Mouse (Mus musculus) naive thymus-derived CD4-positive, alpha-beta T cell, adult 2 months (primary cell): Measurements from ENCODE around the gene Pbld2.
A peak's percentile ranks its signal among the peaks of the same experiment; 100 is the strongest.

ENCODE experiments used
- DNase-seq: peaks from one replicate; pipeline ENCODE4 v3.0.0-alpha.2; 2011; ENCODE audit warnings: low read depth

Pbld2 gene

DNA sequence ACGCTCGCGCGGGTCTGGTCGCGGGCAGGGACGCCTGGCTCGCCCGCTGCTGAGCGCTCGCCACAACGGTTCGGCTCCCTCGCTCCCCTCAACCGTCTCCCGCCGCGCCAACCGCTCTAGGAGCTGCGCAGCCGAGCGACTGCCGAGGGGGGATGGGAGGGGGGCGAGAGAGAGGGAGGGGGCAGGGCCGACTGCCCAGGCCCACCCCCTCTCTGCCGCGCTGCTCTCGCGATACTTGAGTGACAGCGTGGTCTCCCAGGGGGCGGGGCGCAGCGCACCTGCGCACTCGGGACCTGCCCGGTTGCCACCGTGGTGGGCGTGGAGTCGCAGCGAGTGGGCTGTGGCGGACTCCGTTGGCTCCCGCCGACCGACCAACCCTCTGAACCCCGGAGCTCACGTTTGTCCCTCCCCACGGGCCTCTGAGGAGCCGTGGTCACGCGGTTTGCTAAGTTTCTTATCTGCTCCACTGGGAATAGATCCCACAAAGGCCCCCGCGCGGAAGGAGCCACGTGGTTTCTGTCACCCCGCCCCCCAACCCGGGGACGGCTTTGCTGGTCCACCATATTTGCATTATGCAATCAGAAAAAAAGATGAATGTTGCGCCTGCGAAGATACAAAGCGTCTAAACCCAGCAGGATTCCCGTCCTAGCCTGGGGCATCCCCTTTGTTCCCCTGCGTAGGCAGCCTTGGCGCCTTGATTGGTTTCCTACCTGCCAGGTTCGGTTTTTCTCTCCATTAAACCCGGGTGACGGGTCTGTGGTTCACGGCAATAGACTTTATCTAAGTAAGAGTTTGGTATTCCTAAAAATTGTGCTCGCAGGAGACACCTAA lies at the start of gene Pbld2, which contains the start of gene Hnrnph3:
Pbld2 (plus strand) TSS at position 567 of the 831 bp plus-strand sequence.
Hnrnph3 (minus strand) TSS at position 469 of the 831 bp plus-strand sequence.
- DNase-seq = peak; percentile 99

DNA sequence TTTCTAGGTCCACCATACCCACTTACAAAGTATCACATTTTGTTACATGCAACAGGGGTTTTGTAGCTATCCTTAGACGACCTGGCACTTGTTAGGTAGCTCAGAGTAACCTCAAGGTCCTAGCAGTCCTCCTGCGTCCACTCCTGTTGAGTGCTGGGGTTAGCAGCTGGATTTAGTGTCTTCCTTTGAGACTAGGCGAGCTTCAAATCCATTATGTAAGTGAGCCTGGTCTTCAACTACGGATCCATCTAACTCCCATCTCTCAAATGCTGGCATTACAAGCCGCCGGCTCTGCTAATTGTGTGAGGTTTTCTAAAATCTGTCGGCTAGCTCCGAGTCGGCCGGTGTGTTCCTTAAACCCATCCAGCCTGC lies 44.5 kb upstream of the Pbld2 start:
- DNase-seq = no peak

DNA sequence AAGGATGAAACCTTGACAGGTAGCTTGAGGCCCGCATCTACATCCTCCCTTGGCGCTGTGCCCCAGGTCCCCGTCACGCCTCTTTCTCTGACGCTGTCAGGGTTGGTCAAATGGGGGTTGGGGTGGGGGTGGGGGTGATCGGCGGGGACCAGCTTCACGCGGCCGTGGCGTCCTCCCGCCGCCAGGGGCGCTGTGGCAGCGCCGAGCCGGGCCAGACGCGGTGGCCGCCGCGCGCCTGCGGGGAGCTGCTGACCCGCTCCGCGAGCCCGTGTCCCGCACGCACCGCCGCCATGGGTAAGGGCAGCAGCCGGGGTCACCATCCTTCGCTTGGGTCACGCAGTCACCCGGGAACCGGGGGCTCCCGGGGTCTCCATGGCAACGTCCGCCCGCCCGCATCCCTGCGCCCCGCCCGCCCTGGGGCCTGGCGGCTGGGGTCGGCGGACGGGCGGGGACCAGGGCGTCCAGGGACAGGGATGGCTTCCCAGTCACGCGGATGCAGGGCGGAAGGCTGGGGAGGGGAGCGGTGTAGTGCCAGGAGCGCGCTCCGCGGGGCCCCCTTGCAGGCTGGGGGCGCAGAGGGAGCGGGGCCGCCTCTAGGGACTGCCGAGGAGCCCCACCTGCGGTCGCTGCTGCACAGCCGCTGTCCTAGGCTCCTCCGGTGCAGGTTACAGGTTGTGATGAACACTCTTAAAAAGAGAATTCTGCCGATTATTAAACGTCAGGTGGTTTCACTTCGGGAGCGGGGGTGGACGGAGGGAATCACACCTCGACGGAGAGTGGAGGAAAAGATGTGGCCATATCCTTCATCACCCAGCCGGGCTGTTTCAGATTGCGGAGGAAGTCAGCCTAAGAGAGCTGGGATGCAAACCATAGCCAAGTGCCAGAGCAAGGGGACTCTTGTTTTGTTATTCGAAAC lies 43.8 kb upstream of the Pbld2 start, which contains the start of gene Rufy2:
Rufy2 (plus strand) TSS at position 185 of the 916 bp plus-strand sequence.
- DNase-seq = peak; percentile 93

DNA sequence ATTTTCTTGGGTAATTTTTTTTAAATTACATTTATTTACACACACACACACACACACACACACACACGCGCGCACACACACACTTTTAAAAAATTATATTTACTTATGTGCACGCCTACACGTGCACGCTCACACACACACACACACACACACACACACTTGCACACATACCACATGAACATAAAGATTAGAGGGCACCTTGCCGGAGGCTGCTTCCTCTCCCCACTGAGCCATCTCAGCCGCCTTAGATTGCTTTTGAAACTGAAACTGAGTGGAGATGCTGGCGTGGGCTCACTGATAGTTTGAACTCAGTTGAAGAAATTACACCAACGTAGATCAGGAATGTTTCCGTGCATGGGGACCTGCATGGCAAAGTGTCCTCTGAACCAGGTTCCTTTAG lies 40.0 kb upstream of the Pbld2 start:
- peak; percentile 87 for DNase-seq

DNA sequence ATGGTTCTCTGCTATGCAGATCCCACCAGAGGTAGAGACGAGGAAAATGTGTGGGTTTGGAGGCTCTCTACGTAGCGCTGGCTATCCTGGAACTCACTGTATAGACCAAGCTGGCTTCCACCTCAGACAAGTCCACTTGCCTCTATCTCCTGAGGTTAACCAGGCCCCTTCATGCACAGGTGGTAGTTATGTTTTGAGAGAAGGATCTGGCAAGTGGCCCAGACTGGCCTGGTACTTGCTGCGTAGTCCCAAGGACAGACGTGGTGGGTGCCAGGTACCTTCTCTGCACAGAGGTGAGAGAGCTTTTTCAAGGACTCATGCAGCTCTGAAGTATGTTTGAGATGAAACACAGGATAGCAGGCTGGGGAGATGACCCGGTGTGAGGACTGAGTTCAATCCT lies 39.6 kb upstream of the Pbld2 start:
- no peak for DNase-seq

DNA sequence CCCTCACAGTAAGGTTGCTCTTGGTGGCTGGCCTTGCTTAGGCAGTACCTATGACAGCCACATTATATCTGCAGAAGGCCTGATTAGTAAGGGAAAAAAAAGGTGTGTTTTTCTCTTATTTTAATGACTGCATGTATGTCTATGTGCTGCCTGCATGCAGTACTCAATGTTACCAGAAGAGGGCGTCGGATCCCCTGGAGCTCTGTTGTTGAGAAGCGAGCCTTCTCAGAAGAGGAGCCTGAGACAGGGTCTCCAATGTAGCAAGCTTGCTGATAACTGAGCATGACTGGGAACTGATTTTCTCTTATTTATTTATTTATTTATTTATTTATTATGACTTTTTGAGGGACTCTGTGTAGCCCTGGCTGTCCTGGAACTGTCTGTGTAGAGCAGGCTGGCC lies 36.8 kb upstream of the Pbld2 start:
- peak; percentile 67 for DNase-seq

DNA sequence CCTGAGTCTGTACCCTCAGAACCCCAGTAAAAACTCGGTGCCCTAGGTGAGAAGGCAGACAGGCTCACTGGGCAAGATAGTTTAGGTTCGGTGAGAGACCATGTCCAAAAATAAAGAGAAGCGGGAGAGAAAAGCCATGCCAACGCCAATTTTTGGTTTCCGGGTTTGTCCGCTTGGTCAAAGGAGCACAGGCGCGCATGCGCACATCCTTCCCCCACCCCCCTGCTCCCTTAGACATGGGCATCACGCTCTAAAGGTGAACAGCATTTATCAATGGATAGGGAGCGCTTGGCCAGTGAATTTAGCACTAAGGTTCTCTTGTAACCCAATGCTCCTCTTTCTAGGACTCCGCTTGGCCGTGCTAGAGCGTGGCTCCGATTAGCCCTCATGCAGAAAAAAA lies 33.5 kb upstream of the Pbld2 start:
- DNase-seq = no peak

DNA sequence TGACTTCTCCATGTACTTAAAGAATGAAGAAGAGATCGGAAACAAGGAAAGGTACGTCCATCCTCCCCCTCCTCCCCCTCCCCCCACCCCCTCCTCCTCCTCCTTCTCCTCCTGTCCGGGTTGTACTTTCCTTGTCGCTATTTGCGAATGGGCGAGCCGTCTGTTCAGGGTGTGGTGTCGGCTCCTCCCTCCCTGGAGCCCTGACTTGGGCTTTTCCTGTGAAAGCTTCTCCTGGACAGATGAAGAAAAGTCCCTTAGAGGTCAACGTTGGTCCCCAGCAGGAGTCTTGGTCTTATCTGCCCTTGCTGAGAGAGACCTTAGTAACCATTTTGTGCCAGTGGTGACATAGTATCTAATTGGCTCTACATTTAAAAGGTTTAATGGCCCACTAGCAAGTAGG lies 30.1 kb upstream of the Pbld2 start:
- DNase-seq = no peak

DNA sequence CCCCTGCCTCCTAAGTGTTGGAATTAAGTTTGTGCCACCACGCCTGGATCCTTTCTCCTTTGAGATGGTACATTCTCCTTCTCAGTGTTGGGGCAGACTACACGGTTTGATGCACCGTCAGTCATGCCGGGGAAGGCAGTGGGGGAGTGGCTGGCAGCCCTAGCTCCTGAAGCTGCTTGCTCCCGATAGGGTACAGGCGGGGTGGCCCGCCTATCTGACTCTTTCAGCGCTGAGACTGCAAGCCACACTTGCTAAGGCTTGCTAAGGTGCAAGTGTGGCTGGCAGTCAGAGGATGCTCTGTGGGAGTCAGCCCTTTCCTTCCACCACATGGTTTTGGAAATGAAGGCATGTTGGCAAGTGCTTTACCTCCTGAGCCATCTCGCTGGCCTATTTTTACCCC lies 23.5 kb upstream of the Pbld2 start:
- no peak for DNase-seq

DNA sequence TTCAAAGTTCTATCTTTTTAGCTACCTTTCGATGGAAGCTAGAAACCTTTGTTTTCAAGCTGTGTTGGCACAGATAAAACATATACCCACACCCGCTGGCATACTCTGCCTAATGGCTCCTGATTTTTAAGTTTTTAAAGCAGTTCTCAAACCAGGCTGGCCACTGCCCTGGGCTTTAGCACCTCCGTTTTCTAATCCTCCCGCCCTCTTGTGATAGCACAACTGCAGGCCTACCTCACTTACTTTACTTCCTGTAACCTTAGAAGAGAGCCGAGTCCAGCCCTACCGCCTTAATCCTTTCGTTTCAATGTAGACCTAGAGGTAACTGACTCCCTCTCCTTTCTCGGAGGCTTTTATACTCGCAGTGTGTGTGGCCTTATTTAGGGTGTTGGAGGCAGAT lies 20.9 kb upstream of the Pbld2 start:
- no peak for DNase-seq

DNA sequence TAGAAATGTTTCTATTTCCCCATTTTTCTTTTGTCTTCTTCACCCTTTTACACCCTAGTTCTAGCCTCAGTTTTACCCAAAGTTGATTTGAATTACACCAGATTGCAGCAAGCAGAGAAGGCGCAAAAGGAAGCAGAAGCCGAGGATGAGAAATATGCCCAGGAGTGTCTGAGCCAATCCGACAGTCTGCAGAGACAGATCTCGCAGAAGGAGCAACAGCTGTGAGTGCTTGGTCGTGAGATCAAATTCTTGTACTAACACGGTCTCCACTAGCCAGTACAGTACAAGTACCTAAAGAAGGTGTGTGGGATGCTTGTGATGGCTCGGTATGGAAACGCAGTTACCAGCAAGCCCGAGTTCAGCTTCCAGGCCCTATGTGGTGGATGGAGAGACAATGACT lies 19.6 kb upstream of the Pbld2 start:
- DNase-seq = no peak

DNA sequence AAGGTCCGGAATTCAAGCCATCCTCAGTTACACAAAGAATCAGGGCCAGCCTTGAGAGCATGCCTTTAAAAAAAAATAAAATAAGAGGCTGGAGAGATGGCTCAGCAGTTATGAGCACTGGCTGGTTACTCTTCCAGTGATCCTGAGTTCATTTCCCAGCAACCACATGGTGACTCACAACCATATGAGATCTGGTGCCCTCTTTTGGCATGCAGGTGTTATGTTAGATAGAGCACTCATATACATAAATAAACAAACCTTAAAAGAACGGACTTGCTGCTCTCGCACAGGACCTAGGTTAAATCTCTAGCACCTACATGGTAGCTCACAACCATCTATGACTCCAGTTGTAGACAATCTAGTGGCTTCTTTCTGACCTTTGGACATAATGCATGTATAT lies 15.9 kb upstream of the Pbld2 start:
- DNase-seq = no peak

DNA sequence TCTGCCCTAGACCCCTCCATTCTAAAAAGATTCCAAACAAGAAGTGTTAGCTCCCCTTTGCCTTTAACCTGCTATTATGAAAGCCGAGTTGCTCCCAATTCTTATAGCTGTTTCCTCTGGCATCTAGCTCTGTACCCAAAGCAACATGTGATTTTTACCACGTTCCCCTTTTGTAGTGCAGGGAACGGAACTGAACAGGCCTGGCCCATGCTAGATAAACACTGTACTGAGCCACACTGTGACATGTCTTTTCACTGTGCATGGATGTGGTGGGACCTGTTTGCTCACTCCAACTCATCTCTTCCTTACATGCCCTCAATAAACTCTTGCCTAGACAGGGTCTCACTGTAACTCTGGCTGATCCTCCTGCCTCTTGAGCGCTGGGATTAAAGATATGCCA lies 13.8 kb upstream of the Pbld2 start:
- DNase-seq = no peak

DNA sequence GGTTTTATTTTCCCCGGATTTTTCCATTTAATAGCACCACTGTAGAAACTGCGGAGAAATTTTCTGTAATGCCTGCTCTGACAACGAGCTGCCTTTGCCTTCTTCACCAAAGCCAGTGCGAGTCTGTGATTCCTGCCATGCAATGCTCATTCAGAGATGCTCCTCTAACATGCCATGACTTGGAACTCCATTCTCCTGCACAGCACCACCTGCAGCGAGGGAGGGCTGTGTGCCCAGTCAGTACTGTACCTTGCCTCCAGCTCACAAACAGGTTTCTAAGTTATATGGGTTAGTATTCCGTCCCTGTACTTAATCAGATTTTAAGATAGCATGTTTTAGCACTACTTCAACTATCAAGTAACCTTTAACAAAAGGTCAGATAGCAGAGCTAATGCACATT lies 12.6 kb upstream of the Pbld2 start:
- no peak for DNase-seq

DNA sequence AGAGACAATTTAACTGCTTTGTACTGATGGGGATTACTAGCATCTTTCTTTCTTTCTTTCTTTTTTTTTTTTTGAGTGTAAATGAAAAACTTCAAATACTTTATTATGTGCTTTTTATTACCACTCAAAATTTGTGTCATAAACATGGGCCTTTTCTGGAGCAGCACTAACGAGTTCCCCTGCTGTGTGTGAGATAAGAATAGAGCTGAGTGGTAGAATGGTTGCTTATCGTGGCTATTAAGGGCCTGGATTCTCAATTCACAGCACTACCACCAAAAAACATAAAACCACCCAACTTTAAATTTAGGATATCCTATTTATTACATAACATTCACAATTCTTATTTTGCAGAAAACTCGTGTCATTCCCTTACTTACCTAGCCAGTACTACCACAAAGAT lies 10.6 kb upstream of the Pbld2 start:
- no peak for DNase-seq

DNA sequence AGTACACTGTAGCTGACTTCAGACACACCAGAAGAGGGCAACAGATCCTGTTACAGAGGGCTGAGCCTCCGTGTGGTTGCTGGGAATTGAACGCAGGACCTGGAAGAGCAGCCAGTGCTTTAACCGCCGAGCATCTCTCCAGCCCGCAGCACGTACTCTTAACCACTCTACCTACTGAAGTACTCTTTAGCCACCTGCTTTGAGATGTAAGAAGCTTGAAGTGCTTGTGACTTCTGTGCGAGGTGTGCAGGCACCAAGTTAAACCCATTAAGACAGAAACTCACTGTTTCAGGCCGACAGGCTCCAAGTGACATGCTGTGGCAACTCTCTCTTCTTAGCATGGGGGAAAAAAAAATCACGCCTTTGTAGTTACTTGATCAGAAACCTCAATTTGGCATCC lies 9.9 kb upstream of the Pbld2 start:
- no peak for DNase-seq

DNA sequence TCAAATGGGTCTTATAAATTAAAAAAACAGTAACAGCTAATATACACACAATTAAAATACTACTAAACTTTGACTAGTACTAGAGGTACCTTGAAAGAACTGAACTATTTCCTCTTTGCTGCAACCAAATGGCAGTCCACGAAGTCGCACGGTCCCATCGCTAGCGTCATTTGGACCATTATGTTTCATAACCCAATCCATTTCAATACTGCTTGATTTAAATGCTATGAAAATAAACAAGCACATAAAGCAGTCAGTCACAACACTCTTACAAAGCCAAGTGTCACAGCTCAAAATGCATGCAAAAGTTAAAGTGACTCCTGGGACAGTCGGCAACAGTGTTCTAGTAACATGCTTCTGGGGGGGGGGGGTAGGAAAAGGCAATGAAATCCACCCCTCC lies 4.8 kb upstream of the Pbld2 start:
- DNase-seq = no peak

DNA sequence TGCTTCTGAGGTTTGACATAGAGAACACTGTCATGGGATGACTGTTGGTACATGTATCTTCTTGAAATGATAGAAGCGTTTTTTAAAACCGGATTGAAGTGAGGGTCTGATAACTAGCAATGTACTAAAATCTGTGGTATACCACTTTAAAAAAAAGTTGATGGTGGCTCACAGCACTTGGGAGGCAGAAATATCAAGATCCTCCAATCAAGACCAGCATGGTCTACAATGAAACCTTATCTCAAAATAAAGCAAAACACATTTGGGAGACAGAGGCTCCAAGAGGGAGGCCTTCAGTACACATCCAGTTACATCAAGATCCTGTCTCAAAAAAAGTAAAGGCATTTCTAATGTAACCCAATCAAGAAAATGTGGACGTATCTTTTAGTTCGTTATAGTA lies 2.4 kb upstream of the Pbld2 start:
- peak; percentile 17 for DNase-seq

DNA sequence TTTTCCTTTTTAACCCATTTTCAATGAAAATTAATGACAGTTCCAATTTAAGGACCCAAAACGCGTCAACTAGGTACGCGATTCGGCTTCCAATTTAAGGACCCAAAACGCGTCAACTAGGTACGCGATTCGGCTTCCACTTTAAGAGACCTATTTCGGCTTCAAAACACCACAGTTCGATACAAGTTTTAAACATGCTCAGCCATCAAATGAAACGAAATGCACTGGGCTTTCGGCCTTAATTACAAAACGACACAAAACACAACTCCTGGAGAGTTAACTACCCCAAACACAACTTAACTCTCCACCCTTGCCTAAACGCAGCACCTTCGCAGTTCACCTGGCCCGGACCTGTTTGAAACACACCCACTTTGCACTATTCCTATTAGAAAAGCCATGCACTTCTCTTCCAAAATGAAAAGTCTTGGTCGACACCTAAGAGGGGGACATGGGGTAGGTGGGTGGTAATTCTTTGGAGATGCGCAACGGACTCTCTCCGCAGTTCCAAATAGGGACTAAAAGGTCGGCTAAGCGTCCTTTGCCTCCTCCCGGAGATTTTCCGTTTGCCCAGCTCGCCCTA lies 1.5 kb upstream of the Pbld2 start:
- DNase-seq = peak; percentile 58

DNA sequence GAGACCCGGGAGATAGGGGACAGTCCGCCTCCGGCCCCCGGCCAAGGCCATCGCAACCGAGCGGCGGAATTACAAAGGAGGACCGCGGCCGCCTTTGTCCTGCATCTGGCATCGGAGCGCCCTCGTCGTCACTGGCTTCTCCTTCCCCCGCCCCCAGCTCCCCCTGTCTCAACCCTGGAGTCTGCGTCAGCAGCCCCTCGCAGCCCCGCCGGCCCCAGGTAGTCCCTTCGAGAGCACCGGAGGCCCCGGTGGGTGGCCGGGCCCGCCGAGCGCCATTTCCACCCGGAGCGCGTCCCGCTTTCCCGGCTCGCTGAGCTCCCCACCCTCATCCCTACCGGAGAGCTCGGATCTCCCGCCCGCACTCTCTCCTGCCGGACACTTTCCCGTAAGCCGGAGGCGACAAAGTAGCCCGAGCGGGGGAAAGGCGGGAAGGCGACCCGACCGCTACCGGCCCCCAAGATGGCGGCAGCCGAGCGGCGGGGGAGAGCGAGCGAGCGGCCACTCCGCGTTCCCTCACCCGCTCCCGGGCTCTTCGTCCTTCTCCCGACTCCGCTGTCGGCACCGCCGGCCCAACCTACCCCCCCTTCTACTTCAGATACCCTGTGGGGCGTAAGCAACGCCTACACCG lies 880 bp upstream of the Pbld2 start:
- peak; percentile 68 for DNase-seq

DNA sequence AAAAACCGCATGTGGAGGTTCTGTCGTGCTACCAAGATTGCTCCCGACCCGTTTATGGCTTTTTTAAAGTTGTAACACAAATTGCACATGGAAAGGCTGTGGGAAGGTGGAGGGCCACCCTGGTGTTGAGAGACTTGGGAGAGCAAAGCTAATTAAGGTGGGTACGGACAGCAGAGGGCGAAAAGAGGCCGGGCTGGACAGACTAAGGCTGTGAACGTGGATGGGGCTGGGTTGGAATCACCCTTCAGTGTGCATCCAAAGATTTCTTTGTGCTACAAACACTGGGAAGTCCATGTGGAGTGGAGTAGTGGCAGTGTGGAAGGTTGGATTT lies 430 bp downstream of the Pbld2 start:
- no peak for DNase-seq

DNA sequence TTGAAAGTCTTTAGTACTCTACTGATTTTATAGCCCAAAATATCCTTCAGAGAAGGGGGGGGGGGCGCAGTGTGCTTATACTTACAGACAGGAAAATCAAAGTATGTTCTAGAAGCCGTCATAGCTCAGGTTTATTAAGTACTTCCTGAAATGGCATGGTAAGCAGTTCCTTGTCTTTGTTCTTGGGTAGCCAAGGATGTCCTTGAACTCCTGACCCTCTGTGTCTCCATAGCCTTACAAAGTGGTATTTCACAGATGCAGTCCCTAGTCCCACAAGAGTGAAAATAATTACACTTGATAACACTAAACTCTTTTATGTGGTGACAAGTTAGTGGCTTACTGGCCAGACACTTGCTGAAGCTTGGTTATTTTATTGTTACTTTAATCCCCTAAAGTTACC lies 901 bp downstream of the Pbld2 start:
- peak; percentile 47 for DNase-seq
